Mouse (Mus musculus): Measurements from ENCODE around the gene Krt15.

The Krt15 gene

GRCm38 (mm10) chr11:100121466-100121865 lies 14.3 kb downstream of the Krt15 start, which contains the start of gene Krt13:
Krt13 (minus strand) TSS chr11:100121566.
- no peak for DNase-seq (ENCODE audit: low spot score)

- no peak for DNase-seq (ENCODE audit: low spot score)
Measured at GRCm38 (mm10) chr11:100120331-100120730, 15.4 kb downstream of the Krt15 start.

- DNase-seq (ENCODE audit: low spot score) = no peak
Measured at GRCm38 (mm10) chr11:100113742-100114029, 22.0 kb downstream of the Krt15 start.

- DNase-seq (ENCODE audit: low spot score) = no peak
Measured at GRCm38 (mm10) chr11:100112935-100113741, 22.6 kb downstream of the Krt15 start.

GRCm38 (mm10) chr11:100105576-100106122 lies 30.1 kb downstream of the Krt15 start, which contains the start of gene Krt36:
Krt36 (minus strand) TSS chr11:100105626.
- DNase-seq (ENCODE audit: low spot score) = no peak

GRCm38 (mm10) chr11:100102693-100103429 lies 32.9 kb downstream of the Krt15 start:
- no peak for DNase-seq (ENCODE audit: low spot score)

GRCm38 (mm10) chr11:100100391-100100790 lies 35.3 kb downstream of the Krt15 start:
- DNase-seq (ENCODE audit: low spot score) = no peak

- no peak for DNase-seq (ENCODE audit: low spot score)
Measured at GRCm38 (mm10) chr11:100097819-100098218, 37.9 kb downstream of the Krt15 start.

GRCm38 (mm10) chr11:100096141-100096540 lies 39.6 kb downstream of the Krt15 start, which contains the start of gene Krt35:
Krt35 (minus strand) TSS chr11:100096241.
- no peak for DNase-seq (ENCODE audit: low spot score)

- no peak for DNase-seq (ENCODE audit: low spot score)
Measured at GRCm38 (mm10) chr11:100088378-100089025, 47.2 kb downstream of the Krt15 start.

GRCm38 (mm10) chr11:100087861-100088260 lies 47.9 kb downstream of the Krt15 start, which contains the start of gene Krt32:
Krt32 (minus strand) TSS chr11:100088226.
- no peak for DNase-seq (ENCODE audit: low spot score)

Data from layer of hippocampus, adult 11-12 months (tissue).